Mouse (Mus musculus) small intestine, adult 2 months (tissue): Measurements from ENCODE around the gene Znhit6.

Experiments
- CTCF ChIP-seq: fragments of 200-500 bp; IDR thresholded peaks from 2 replicates; pipeline ENCODE4 v1.5.1; 2012; ENCODE audit warnings: low read depth, mild to moderate bottlenecking, control low read depth, inconsistent platforms, low read length, moderate library complexity, mixed read lengths; ENCODE audit not compliant: insufficient replicate concordance, insufficient read length; ENCODE audit errors: extremely low read depth
- POLR2A ChIP-seq: fragments of 200-500 bp; IDR thresholded peaks from 2 replicates; pipeline ENCODE4 v1.6.1; 2012; ENCODE audit warnings: low read depth, mild to moderate bottlenecking, control low read depth, inconsistent platforms, low read length, moderate library complexity

GRCm38 (mm10) chr3:145595354-145595753 is 19.3 kb downstream of the Znhit6 start:
- TF ChIP-seq CTCF = no peak
- TF ChIP-seq POLR2A = no peak
